Mouse (Mus musculus): ENCODE results near the gene H2al1e. TPM values are rescaled to one million over a fixed set of nuclear protein-coding genes. Genes with fewer than 3 reads are reported as not detected.
"Not testable (repeated sequence)": the region's sequence is repeated elsewhere in the genome, so short reads cannot be mapped to it uniquely, and the experiment has no call there.

Gene H2al1e
- polyA plus RNA-seq, 1 experiment, result not detected

DNA sequence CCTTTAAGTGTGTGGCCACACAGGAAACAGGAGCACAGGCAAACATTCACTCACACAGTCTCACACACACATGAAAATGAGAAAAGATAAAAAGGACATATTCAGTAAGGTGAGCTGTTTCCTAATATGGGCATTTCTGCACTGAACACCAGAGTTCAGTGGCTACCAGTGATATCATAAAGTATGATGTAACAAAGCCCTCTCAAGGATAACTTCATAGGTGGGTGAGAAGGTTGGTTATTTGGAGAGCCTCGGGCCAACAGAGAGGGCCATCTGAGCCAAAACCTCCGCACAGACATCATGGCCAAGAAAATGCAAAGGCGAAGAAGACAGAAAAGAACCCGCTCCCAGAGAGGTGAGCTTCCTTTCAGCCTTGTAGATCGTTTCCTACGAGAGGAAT lies 3.1 kb downstream of the H2al1e start, which contains the start of gene H2al1f:
Gene H2al1f, plus strand, starts transcription at position 301 of the 400 bp plus-strand sequence.
- H3K4me2 ChIP-seq (ENCODE audit: low read depth); H3K4me3 ChIP-seq; H3K27me3 ChIP-seq (ENCODE audit: control insufficient read depth, insufficient read depth, insufficient read length); H3K79me2 ChIP-seq (ENCODE audit: control insufficient read depth, insufficient read depth); H3ac ChIP-seq (ENCODE audit: control insufficient read depth, insufficient read length); H3K36me3 ChIP-seq (ENCODE audit: control insufficient read depth, insufficient read depth): not testable (repeated sequence)

DNA sequence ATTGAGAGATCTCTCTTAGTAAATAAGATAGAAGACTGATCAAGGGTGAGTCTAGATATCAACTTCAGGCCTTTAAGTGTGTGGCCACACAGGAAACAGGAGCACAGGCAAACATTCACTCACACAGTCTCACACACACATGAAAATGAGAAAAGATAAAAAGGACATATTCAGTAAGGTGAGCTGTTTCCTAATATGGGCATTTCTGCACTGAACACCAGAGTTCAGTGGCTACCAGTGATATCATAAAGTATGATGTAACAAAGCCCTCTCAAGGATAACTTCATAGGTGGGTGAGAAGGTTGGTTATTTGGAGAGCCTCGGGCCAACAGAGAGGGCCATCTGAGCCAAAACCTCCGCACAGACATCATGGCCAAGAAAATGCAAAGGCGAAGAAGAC lies 6.2 kb downstream of the H2al1e start, which contains the start of gene H2al1g:
Gene H2al1g, plus strand, starts transcription at position 301 of the 400 bp plus-strand sequence.
- not testable (repeated sequence) for H3ac ChIP-seq (ENCODE audit: control insufficient read depth, insufficient read length); H3K4me3 ChIP-seq; H3K4me2 ChIP-seq (ENCODE audit: low read depth); H3K79me2 ChIP-seq (ENCODE audit: control insufficient read depth, insufficient read depth); H3K27me3 ChIP-seq (ENCODE audit: control insufficient read depth, insufficient read depth, insufficient read length); H3K36me3 ChIP-seq (ENCODE audit: control insufficient read depth, insufficient read depth)

DNA sequence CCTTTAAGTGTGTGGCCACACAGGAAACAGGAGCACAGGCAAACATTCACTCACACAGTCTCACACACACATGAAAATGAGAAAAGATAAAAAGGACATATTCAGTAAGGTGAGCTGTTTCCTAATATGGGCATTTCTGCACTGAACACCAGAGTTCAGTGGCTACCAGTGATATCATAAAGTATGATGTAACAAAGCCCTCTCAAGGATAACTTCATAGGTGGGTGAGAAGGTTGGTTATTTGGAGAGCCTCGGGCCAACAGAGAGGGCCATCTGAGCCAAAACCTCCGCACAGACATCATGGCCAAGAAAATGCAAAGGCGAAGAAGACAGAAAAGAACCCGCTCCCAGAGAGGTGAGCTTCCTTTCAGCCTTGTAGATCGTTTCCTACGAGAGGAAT lies 9.5 kb downstream of the H2al1e start, which contains the start of gene H2al1h:
Gene H2al1h, plus strand, starts transcription at position 301 of the 400 bp plus-strand sequence.
- H3K4me3 ChIP-seq; H3K36me3 ChIP-seq (ENCODE audit: control insufficient read depth, insufficient read depth); H3K4me2 ChIP-seq (ENCODE audit: low read depth); H3ac ChIP-seq (ENCODE audit: control insufficient read depth, insufficient read length); H3K79me2 ChIP-seq (ENCODE audit: control insufficient read depth, insufficient read depth); H3K27me3 ChIP-seq (ENCODE audit: control insufficient read depth, insufficient read depth, insufficient read length): not testable (repeated sequence)

DNA sequence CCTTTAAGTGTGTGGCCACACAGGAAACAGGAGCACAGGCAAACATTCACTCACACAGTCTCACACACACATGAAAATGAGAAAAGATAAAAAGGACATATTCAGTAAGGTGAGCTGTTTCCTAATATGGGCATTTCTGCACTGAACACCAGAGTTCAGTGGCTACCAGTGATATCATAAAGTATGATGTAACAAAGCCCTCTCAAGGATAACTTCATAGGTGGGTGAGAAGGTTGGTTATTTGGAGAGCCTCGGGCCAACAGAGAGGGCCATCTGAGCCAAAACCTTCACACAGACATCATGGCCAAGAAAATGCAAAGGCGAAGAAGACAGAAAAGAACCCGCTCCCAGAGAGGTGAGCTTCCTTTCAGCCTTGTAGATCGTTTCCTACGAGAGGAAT lies 12.6 kb downstream of the H2al1e start, which contains the start of gene H2al1i:
Gene H2al1i, plus strand, starts transcription at position 301 of the 400 bp plus-strand sequence.
- H3K36me3 ChIP-seq (ENCODE audit: control insufficient read depth, insufficient read depth); H3K27me3 ChIP-seq (ENCODE audit: control insufficient read depth, insufficient read depth, insufficient read length); H3K4me2 ChIP-seq (ENCODE audit: low read depth); H3ac ChIP-seq (ENCODE audit: control insufficient read depth, insufficient read length); H3K79me2 ChIP-seq (ENCODE audit: control insufficient read depth, insufficient read depth); H3K4me3 ChIP-seq: not testable (repeated sequence)

DNA sequence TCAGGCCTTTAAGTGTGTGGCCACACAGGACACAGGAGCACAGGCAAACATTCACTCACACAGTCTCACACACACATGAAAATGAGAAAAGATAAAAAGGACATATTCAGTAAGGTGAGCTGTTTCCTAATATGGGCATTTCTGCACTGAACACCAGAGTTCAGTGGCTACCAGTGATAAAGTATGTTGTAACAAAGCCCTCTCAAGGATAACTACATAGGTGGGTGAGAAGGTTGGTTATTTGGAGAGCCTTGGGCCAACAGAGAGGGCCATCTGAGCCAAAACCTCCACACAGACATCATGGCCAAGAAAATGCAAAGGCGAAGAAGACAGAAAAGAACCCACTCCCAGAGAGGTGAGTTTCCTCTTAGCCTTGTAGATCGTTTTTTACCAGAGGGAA lies 15.8 kb downstream of the H2al1e start, which contains the start of gene H2al1j:
Gene H2al1j, plus strand, starts transcription at position 301 of the 400 bp plus-strand sequence.
- not testable (repeated sequence) for H3K79me2 ChIP-seq (ENCODE audit: control insufficient read depth, insufficient read depth); H3K4me2 ChIP-seq (ENCODE audit: low read depth); H3K27me3 ChIP-seq (ENCODE audit: control insufficient read depth, insufficient read depth, insufficient read length); H3K4me3 ChIP-seq; H3K36me3 ChIP-seq (ENCODE audit: control insufficient read depth, insufficient read depth); H3ac ChIP-seq (ENCODE audit: control insufficient read depth, insufficient read length)

GRCm38 (mm10) chrX:11345762-11346161 lies 34.0 kb downstream of the H2al1e start:
- no peak for TF ChIP-seq MYOG (IDR thresholded peaks at IDR 0.05; ENCODE audit: control insufficient read depth in 1 of 3, insufficient read depth in 1 of 3, insufficient read length in 2 of 3, low read depth in 2 of 3)
- TF ChIP-seq TCF12 (IDR thresholded peaks at IDR 0.05; ENCODE audit: insufficient read depth, poor library complexity, severe bottlenecking), result no peak
- no peak for TF ChIP-seq CEBPB (IDR thresholded peaks at IDR 0.05; ENCODE audit: insufficient read depth, poor library complexity, severe bottlenecking)
- TF ChIP-seq MYOD1 (IDR thresholded peaks at IDR 0.05; ENCODE audit: control insufficient read depth in 1 of 3, insufficient read length in 2 of 3, low read depth in 2 of 3), result no peak
- no peak for TF ChIP-seq MAX (IDR thresholded peaks at IDR 0.05; ENCODE audit: low read depth)
- no peak for TF ChIP-seq USF1 (IDR thresholded peaks at IDR 0.05; ENCODE audit: low read depth)
- TF ChIP-seq REST (IDR thresholded peaks at IDR 0.05; ENCODE audit: insufficient read depth, insufficient read length), result no peak
- no peak for TF ChIP-seq POLR2AphosphoS2 (IDR thresholded peaks at IDR 0.05; ENCODE audit: insufficient read length, low read depth)
- TF ChIP-seq SRF (IDR thresholded peaks at IDR 0.05; ENCODE audit: control insufficient read depth, insufficient read length, low read depth), result no peak
- TF ChIP-seq POLR2A (IDR thresholded peaks at IDR 0.05; ENCODE audit: insufficient read length, low read depth), result no peak
- no peak for TF ChIP-seq TCF3 (IDR thresholded peaks at IDR 0.05; ENCODE audit: insufficient read length, low read depth)
- TF ChIP-seq E2F4 (IDR thresholded peaks at IDR 0.05; ENCODE audit: insufficient read depth), result no peak
- Histone ChIP-seq H3K4me2 (ENCODE audit: low read depth) (no peak overlapping the region), H3K27me3 (ENCODE audit: control insufficient read depth, insufficient read depth, insufficient read length) (no peaks in the 10 kb centered on the region), H3K4me3 (no peak overlapping the region), H3K79me2 (ENCODE audit: control insufficient read depth, insufficient read depth) (no peaks in the 10 kb centered on the region), H3ac (ENCODE audit: control insufficient read depth, insufficient read length) (no peak overlapping the region), H3K36me3 (ENCODE audit: control insufficient read depth, insufficient read depth) (no peaks in the 10 kb centered on the region)

- no peak overlapping the region for H3K4me3 ChIP-seq
- no peak overlapping the region for H3ac ChIP-seq (ENCODE audit: control insufficient read depth, insufficient read length)
- no peaks in the 10 kb centered on the region for H3K27me3 ChIP-seq (ENCODE audit: control insufficient read depth, insufficient read depth, insufficient read length)
- H3K4me2 ChIP-seq (ENCODE audit: low read depth), result no peak overlapping the region
- TF ChIP-seq TCF3 (IDR thresholded peaks at IDR 0.05; ENCODE audit: insufficient read length, low read depth), result no peak
- no peak for TF ChIP-seq POLR2A (IDR thresholded peaks at IDR 0.05; ENCODE audit: insufficient read length, low read depth)
- TF ChIP-seq CEBPB (IDR thresholded peaks at IDR 0.05; ENCODE audit: insufficient read depth, poor library complexity, severe bottlenecking), result no peak
- no peak for TF ChIP-seq MAX (IDR thresholded peaks at IDR 0.05; ENCODE audit: low read depth)
- no peak for TF ChIP-seq MYOG (IDR thresholded peaks at IDR 0.05; ENCODE audit: control insufficient read depth in 1 of 3, insufficient read depth in 1 of 3, insufficient read length in 2 of 3, low read depth in 2 of 3)
- H3K79me2 ChIP-seq (ENCODE audit: control insufficient read depth, insufficient read depth), result no peaks in the 10 kb centered on the region
- no peaks in the 10 kb centered on the region for H3K36me3 ChIP-seq (ENCODE audit: control insufficient read depth, insufficient read depth)
Measured at GRCm38 (mm10) chrX:11346756-11347155, 35.0 kb downstream of the H2al1e start.

All from myocyte (in vitro differentiated cells).